Mouse (Mus musculus): Measurements from ENCODE around the gene Gm10842. TPM values are rescaled to one million over a fixed set of nuclear protein-coding genes. Genes with fewer than 3 reads are reported as not detected.
A peak's percentile ranks its signal among the peaks of the same experiment; 100 is the strongest.
"Not testable (repeated sequence)": the region's sequence is repeated elsewhere in the genome, so short reads cannot be mapped to it uniquely, and the experiment has no call there.

The Gm10842 gene
- total and polyA plus RNA-seq, 3 experiments: not detected

- peak; percentile 69 for ATAC-seq (ENCODE audit: extremely low read depth, insufficient number of reproducible peaks, low FRiP score, poor library complexity, severe bottlenecking)
- peaks cover 41% of the 10 kb centered on the region for H3K4me1 ChIP-seq (ENCODE audit: insufficient read depth, low read depth, low read length)
- H3K9me3 ChIP-seq (replicated peaks): no peaks in the 10 kb centered on the region
- H3K4me3 ChIP-seq (ENCODE audit: low read depth, low read length): peak within 1 kb of the TSS; percentile 89
- H3K36me3 ChIP-seq (replicated peaks): peaks cover 33% of the 10 kb centered on the region
- no peak for TF ChIP-seq POLR2AphosphoS5 (IDR thresholded peaks at IDR 0.05; ENCODE audit: insufficient replicate concordance, low read depth, low read length)
- peak; percentile 66 for TF ChIP-seq CTCF (IDR thresholded peaks at IDR 0.05; ENCODE audit: low read depth, low read length)
- peak; percentile 83 for DNase-seq (ENCODE audit: low spot score)
- peaks cover 9% of the 10 kb centered on the region for H3K27me3 ChIP-seq (ENCODE audit: insufficient read depth, low read length)
Measured at GRCm38 (mm10) chr11:105125735-105126519, 20.8 kb upstream of the Gm10842 start, which contains the start of gene Mettl2. Mettl2 (plus strand) TSS chr11:105126425.

DNA sequence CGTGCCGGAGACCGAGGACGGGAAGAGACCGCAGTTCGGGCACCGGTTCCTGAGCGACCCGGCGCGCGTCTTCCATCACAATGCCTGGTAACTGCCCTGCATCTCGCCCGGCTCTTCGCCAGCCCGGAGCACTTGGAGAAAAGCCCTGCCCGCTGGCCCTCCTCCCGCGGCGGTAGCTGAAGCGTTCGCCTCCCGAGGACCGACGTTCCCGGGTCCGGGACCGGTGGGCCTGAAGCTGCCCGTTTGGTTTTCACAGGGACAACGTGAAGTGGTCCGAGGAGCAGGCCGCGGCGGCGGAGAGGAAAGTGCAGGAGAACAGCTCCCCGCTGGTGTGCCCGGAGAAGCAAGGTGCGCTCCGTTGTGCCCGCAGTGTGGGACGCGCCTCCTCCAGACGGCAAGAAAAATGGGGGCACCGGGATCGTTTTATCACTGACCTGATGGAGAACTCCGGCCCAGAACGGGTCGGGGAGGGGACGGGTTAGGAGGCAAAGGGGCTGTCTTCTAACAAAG, 20.1 kb upstream of the Gm10842 start:
- H3K36me3 ChIP-seq (replicated peaks): peaks cover 39% of the 10 kb centered on the region
- H3K4me1 ChIP-seq (ENCODE audit: insufficient read depth, low read depth, low read length): peaks cover 41% of the 10 kb centered on the region
- no peaks in the 10 kb centered on the region for H3K9me3 ChIP-seq (replicated peaks)
- DNase-seq (ENCODE audit: low spot score) (no peak), ATAC-seq (ENCODE audit: extremely low read depth, insufficient number of reproducible peaks, low FRiP score, poor library complexity, severe bottlenecking) (no peak)
- no peak for TF ChIP-seq GATA2 (IDR thresholded peaks at IDR 0.05; ENCODE audit: borderline replicate concordance, low read depth, low read length)
- no peak for TF ChIP-seq TAL1 (conservative IDR thresholded peaks at IDR 0.05; ENCODE audit: low read depth, low read length)
- no peak for TF ChIP-seq POLR2AphosphoS5 (IDR thresholded peaks at IDR 0.05; ENCODE audit: insufficient replicate concordance, low read depth, low read length)
- TF ChIP-seq GATA1 (IDR thresholded peaks at IDR 0.05; ENCODE audit: borderline replicate concordance, low read length): no peak
- TF ChIP-seq CTCF (IDR thresholded peaks at IDR 0.05; ENCODE audit: low read depth, low read length): no peak
- H3K27me3 ChIP-seq (ENCODE audit: insufficient read depth, low read length): peaks cover 6% of the 10 kb centered on the region
- H3K4me3 ChIP-seq (ENCODE audit: low read depth, low read length): peak overlapping the region; percentile 89

DNA sequence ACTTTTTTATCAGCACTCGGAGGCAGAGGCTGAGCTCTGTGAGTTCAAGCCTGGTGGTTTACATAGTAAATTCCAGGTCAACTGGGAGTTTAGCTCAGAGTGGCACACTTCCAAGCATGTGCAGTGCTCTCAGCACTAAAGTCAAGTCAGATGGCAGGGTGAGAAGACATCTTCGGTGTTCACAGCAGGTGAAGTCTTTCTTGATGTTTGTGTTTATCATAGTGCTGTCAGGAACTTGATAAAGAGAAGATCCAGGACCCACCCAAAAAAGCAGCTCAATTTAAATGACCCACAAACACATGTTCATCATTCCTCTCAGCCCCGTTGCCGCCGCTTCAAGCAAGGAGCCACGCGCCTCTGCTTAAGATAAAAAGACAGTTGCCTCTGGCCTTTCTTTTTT, 11.0 kb upstream of the Gm10842 start:
- Histone ChIP-seq H3K27me3 (ENCODE audit: insufficient read depth, low read length) (no peaks in the 10 kb centered on the region; the same call in 1 of the 2 replicates), H3K4me3 (ENCODE audit: low read depth, low read length) (no peak overlapping the region), H3K36me3 (replicated peaks) (peaks cover 99% of the 10 kb centered on the region), H3K4me1 (ENCODE audit: insufficient read depth, low read depth, low read length) (peaks cover 7% of the 10 kb centered on the region; the same call in 1 of the 2 replicates), H3K9me3 (replicated peaks) (no peaks in the 10 kb centered on the region)
- ATAC-seq (ENCODE audit: extremely low read depth, insufficient number of reproducible peaks, low FRiP score, poor library complexity, severe bottlenecking): no peak
- no peak for TF ChIP-seq GATA2 (IDR thresholded peaks at IDR 0.05; ENCODE audit: borderline replicate concordance, low read depth, low read length)
- TF ChIP-seq TAL1 (conservative IDR thresholded peaks at IDR 0.05; ENCODE audit: low read depth, low read length): no peak
- TF ChIP-seq GATA1 (IDR thresholded peaks at IDR 0.05; ENCODE audit: borderline replicate concordance, low read length): no peak
- TF ChIP-seq CTCF (IDR thresholded peaks at IDR 0.05; ENCODE audit: low read depth, low read length): no peak
- no peak for TF ChIP-seq POLR2AphosphoS5 (IDR thresholded peaks at IDR 0.05; ENCODE audit: insufficient replicate concordance, low read depth, low read length)
- no peak for DNase-seq (ENCODE audit: low spot score)

DNA sequence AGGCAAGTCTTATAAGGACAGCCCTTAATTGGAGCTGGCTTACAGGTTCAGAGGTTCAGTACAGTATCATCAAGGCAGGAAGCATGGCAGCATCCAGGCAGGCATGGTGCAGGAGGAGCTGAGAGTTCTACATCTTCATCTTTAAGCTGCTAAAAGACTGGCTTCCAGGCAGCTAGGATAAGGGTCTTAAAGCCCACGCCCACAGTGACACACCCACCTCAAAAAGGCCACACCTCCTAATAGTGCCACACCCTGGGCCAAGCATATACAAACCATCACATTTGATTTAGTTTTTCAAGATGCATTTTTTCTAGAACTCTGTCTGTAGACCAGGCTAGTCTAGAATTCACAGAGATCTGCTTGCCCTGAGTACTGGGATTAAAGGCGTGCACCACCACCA, 9.4 kb upstream of the Gm10842 start:
- not testable (repeated sequence) for H3K4me3 ChIP-seq (ENCODE audit: low read depth, low read length); DNase-seq (ENCODE audit: low spot score); H3K27me3 ChIP-seq (ENCODE audit: insufficient read depth, low read length); ATAC-seq (ENCODE audit: extremely low read depth, insufficient number of reproducible peaks, low FRiP score, poor library complexity, severe bottlenecking); H3K9me3 ChIP-seq (replicated peaks)
- peaks cover 13% of the 10 kb centered on the region for H3K4me1 ChIP-seq (ENCODE audit: insufficient read depth, low read depth, low read length)
- peaks cover 98% of the 10 kb centered on the region for H3K36me3 ChIP-seq (replicated peaks)

- not testable (repeated sequence) for H3K9me3 ChIP-seq (replicated peaks); DNase-seq (ENCODE audit: low spot score); H3K27me3 ChIP-seq (ENCODE audit: insufficient read depth, low read length); ATAC-seq (ENCODE audit: extremely low read depth, insufficient number of reproducible peaks, low FRiP score, poor library complexity, severe bottlenecking); H3K4me3 ChIP-seq (ENCODE audit: low read depth, low read length)
- Histone ChIP-seq H3K36me3 (replicated peaks) (peaks cover 66% of the 10 kb centered on the region), H3K4me1 (ENCODE audit: insufficient read depth, low read depth, low read length) (peaks cover 29% of the 10 kb centered on the region)
Measured at GRCm38 (mm10) chr11:105140512-105140911, 6.2 kb upstream of the Gm10842 start.

DNA sequence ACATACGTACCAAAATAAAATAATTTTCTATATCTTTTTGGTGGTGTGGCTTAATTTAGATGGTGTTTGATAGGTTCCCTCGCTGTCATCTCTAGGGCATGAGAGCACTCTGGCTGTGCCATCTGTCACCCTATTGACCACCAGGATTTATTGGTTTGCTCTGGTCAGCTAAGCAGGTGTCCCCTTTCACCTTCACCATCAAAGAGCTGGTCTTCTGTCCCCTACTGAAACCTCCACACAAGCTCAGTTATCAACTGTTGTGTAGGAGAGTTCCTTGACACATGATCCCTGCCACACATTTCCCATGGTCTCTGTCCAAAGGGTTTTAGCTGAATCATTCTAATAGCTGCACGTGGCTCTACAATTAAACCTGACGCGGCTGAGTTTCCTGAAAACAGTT, 5.6 kb upstream of the Gm10842 start:
- peaks cover 60% of the 10 kb centered on the region for H3K36me3 ChIP-seq (replicated peaks)
- H3K9me3 ChIP-seq (replicated peaks): no peaks in the 10 kb centered on the region
- peaks cover 31% of the 10 kb centered on the region for H3K4me1 ChIP-seq (ENCODE audit: insufficient read depth, low read depth, low read length)
- TF ChIP-seq GATA1 (IDR thresholded peaks at IDR 0.05; ENCODE audit: borderline replicate concordance, low read length) (no peak), CTCF (IDR thresholded peaks at IDR 0.05; ENCODE audit: low read depth, low read length) (no peak), GATA2 (IDR thresholded peaks at IDR 0.05; ENCODE audit: borderline replicate concordance, low read depth, low read length) (no peak), POLR2AphosphoS5 (IDR thresholded peaks at IDR 0.05; ENCODE audit: insufficient replicate concordance, low read depth, low read length) (no peak), TAL1 (conservative IDR thresholded peaks at IDR 0.05; ENCODE audit: low read depth, low read length) (no peak)
- no peak for ATAC-seq (ENCODE audit: extremely low read depth, insufficient number of reproducible peaks, low FRiP score, poor library complexity, severe bottlenecking)
- H3K4me3 ChIP-seq (ENCODE audit: low read depth, low read length): no peak overlapping the region
- H3K27me3 ChIP-seq (ENCODE audit: insufficient read depth, low read length): no peaks in the 10 kb centered on the region; the same call in 1 of the 2 replicates
- DNase-seq (ENCODE audit: low spot score): no peak

- ATAC-seq (ENCODE audit: extremely low read depth, insufficient number of reproducible peaks, low FRiP score, poor library complexity, severe bottlenecking) (no peak), DNase-seq (ENCODE audit: low spot score) (no peak)
- Histone ChIP-seq H3K27me3 (ENCODE audit: insufficient read depth, low read length) (no peaks in the 10 kb centered on the region; the same call in 1 of the 2 replicates), H3K4me1 (ENCODE audit: insufficient read depth, low read depth, low read length) (peaks cover 37% of the 10 kb centered on the region), H3K9me3 (replicated peaks) (no peaks in the 10 kb centered on the region), H3K4me3 (ENCODE audit: low read depth, low read length) (no peak overlapping the region), H3K36me3 (replicated peaks) (peaks cover 36% of the 10 kb centered on the region)
- TF ChIP-seq TAL1 (conservative IDR thresholded peaks at IDR 0.05; ENCODE audit: low read depth, low read length): no peak
- no peak for TF ChIP-seq GATA1 (IDR thresholded peaks at IDR 0.05; ENCODE audit: borderline replicate concordance, low read length)
- TF ChIP-seq POLR2AphosphoS5 (IDR thresholded peaks at IDR 0.05; ENCODE audit: insufficient replicate concordance, low read depth, low read length): no peak
- TF ChIP-seq CTCF (IDR thresholded peaks at IDR 0.05; ENCODE audit: low read depth, low read length): no peak
- TF ChIP-seq GATA2 (IDR thresholded peaks at IDR 0.05; ENCODE audit: borderline replicate concordance, low read depth, low read length): no peak
Measured at GRCm38 (mm10) chr11:105143564-105143963, 3.1 kb upstream of the Gm10842 start.
